Mouse (Mus musculus): ENCODE measurements around the gene Rps24. TPM values are rescaled to one million over a fixed set of nuclear protein-coding genes. Genes with fewer than 3 reads are reported as not detected.

Rps24 gene
- 85.1 and 135 TPM in 2 replicates for polyA plus RNA-seq (2012; rRNA removed; ENCODE audit: low replicate concordance)

DNA sequence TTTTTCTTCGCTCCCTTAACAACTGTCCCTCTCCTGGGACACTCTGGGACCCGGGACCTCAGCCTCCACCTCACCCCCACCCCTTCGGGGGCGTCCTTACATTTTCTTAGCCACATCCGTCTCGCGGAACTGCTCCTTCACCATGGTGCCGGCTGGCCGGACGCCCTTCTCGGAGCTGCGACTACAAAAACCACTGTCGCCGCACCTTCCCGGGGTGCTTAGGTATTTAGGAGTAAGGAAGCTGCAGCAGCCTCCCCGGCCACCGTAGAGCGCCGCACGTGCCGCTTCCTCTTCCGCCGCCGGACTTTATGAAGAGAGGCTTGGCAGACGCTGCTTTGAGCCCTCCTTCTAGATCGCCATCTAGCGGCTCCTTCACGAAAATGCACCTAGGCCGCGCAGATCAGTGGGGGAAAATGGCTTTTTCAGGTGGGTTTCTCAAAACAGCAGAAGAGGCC lies at the start of gene Rps24, which contains the start of gene Polr3a:
Gene Rps24, plus strand, starts transcription at position 353 of the 455 bp plus-strand sequence.
Gene Polr3a, minus strand, starts transcription at position 286 of the 455 bp plus-strand sequence.

Other genes with a start within 250 kb of the Rps24 start
- 15.7 and 16.8 TPM in 2 replicates for gene Dlg5, start 241.2 kb upstream of the Rps24 start, polyA plus RNA-seq (2012; rRNA removed; ENCODE audit: low replicate concordance)
- not detected in 2 replicates for gene E330034G19Rik, start 193.9 kb upstream of the Rps24 start, polyA plus RNA-seq (2012; rRNA removed; ENCODE audit: low replicate concordance)
- gene Polr3a, start 67 bp upstream of the Rps24 start, polyA plus RNA-seq (2012; rRNA removed; ENCODE audit: low replicate concordance), result 2.0 and 2.2 TPM in 2 replicates